Mouse (Mus musculus): ENCODE measurements around the gene Slco1a1. TPM values are rescaled to one million over a fixed set of nuclear protein-coding genes. Genes with fewer than 3 reads are reported as not detected.
"Not testable (repeated sequence)": the region's sequence is repeated elsewhere in the genome, so short reads cannot be mapped to it uniquely, and the experiment has no call there.

The Slco1a1 gene
- polyA plus RNA-seq, 1 experiment from 2014 or later = not detected

- Histone ChIP-seq H3K4me1 (replicated peaks; ENCODE audit: control insufficient read depth, insufficient read depth, low read length) (no peaks in the 10 kb centered on the region), H3K4me3 (ENCODE audit: low read depth, low read length) (no peak overlapping the region), H3K9me3 (ENCODE audit: control insufficient read depth, low read length) (no peaks in the 10 kb centered on the region), H3K36me3 (ENCODE audit: control insufficient read depth, insufficient read depth, low read length) (no peaks in the 10 kb centered on the region), H3K9ac (ENCODE audit: low read length) (no peak overlapping the region), H3K27me3 (replicated peaks; ENCODE audit: control insufficient read depth, insufficient read depth, low read length) (no peaks in the 10 kb centered on the region), H3K4me2 (ENCODE audit: low read length) (no peak overlapping the region), H3K27ac (ENCODE audit: low read depth) (no peak overlapping the region)
- WGBS = 70% methylated on average over 2 of the region's 2 CpGs
- no peak for DNase-seq (ENCODE audit: low spot score)
- no peak for ATAC-seq (replicated peaks; ENCODE audit: low FRiP score, low TSS enrichment, low read depth)
Measured at GRCm38 (mm10) chr6:141888248-141888647, 58.5 kb downstream of the Slco1a1 start.

- 48% methylated on average over 1 of the region's 1 CpGs for WGBS
- Histone ChIP-seq H3K4me2 (ENCODE audit: low read length) (no peak overlapping the region), H3K9ac (ENCODE audit: low read length) (no peak overlapping the region), H3K4me1 (replicated peaks; ENCODE audit: control insufficient read depth, insufficient read depth, low read length) (no peaks in the 10 kb centered on the region), H3K9me3 (ENCODE audit: control insufficient read depth, low read length) (no peaks in the 10 kb centered on the region), H3K36me3 (ENCODE audit: control insufficient read depth, insufficient read depth, low read length) (no peaks in the 10 kb centered on the region), H3K27me3 (replicated peaks; ENCODE audit: control insufficient read depth, insufficient read depth, low read length) (no peaks in the 10 kb centered on the region), H3K4me3 (ENCODE audit: low read depth, low read length) (no peak overlapping the region), H3K27ac (ENCODE audit: low read depth) (no peak overlapping the region)
- no peak for ATAC-seq (replicated peaks; ENCODE audit: low FRiP score, low TSS enrichment, low read depth)
- DNase-seq (ENCODE audit: low spot score) = no peak
Measured at GRCm38 (mm10) chr6:141882581-141882980, 64.2 kb downstream of the Slco1a1 start.

- H3K9ac ChIP-seq (ENCODE audit: low read length); H3K9me3 ChIP-seq (ENCODE audit: control insufficient read depth, low read length); ATAC-seq (replicated peaks; ENCODE audit: low FRiP score, low TSS enrichment, low read depth); H3K27ac ChIP-seq (ENCODE audit: low read depth); H3K27me3 ChIP-seq (replicated peaks; ENCODE audit: control insufficient read depth, insufficient read depth, low read length); H3K4me3 ChIP-seq (ENCODE audit: low read depth, low read length); H3K4me1 ChIP-seq (replicated peaks; ENCODE audit: control insufficient read depth, insufficient read depth, low read length); H3K36me3 ChIP-seq (ENCODE audit: control insufficient read depth, insufficient read depth, low read length); H3K4me2 ChIP-seq (ENCODE audit: low read length); DNase-seq (ENCODE audit: low spot score): not testable (repeated sequence)
- WGBS = 77% methylated on average over 4 of the region's 4 CpGs
Measured at GRCm38 (mm10) chr6:141875742-141876141, 71.0 kb downstream of the Slco1a1 start.

GRCm38 (mm10) chr6:141871711-141872110 lies 75.1 kb downstream of the Slco1a1 start:
- ATAC-seq (replicated peaks; ENCODE audit: low FRiP score, low TSS enrichment, low read depth) = no peak
- no peaks in the 10 kb centered on the region for H3K27me3 ChIP-seq (replicated peaks; ENCODE audit: control insufficient read depth, insufficient read depth, low read length)
- no peak overlapping the region for H3K4me3 ChIP-seq (ENCODE audit: low read depth, low read length)
- 73% methylated on average over 2 of the region's 2 CpGs for WGBS
- no peaks in the 10 kb centered on the region for H3K9me3 ChIP-seq (ENCODE audit: control insufficient read depth, low read length)
- H3K27ac ChIP-seq (ENCODE audit: low read depth) = no peak overlapping the region
- no peak for DNase-seq (ENCODE audit: low spot score)
- H3K9ac ChIP-seq (ENCODE audit: low read length) = no peak overlapping the region
- no peaks in the 10 kb centered on the region for H3K36me3 ChIP-seq (ENCODE audit: control insufficient read depth, insufficient read depth, low read length)
- H3K4me1 ChIP-seq (replicated peaks; ENCODE audit: control insufficient read depth, insufficient read depth, low read length) = no peaks in the 10 kb centered on the region
- H3K4me2 ChIP-seq (ENCODE audit: low read length) = no peak overlapping the region

GRCm38 (mm10) chr6:141868735-141869134 lies 78.0 kb downstream of the Slco1a1 start:
- Histone ChIP-seq H3K4me2 (ENCODE audit: low read length) (no peak overlapping the region), H3K27ac (ENCODE audit: low read depth) (no peak overlapping the region), H3K27me3 (replicated peaks; ENCODE audit: control insufficient read depth, insufficient read depth, low read length) (no peaks in the 10 kb centered on the region), H3K36me3 (ENCODE audit: control insufficient read depth, insufficient read depth, low read length) (no peaks in the 10 kb centered on the region), H3K9ac (ENCODE audit: low read length) (no peak overlapping the region), H3K4me3 (ENCODE audit: low read depth, low read length) (no peak overlapping the region), H3K4me1 (replicated peaks; ENCODE audit: control insufficient read depth, insufficient read depth, low read length) (no peaks in the 10 kb centered on the region), H3K9me3 (ENCODE audit: control insufficient read depth, low read length) (no peaks in the 10 kb centered on the region)
- 79% methylated on average over 5 of the region's 5 CpGs for WGBS
- ATAC-seq (replicated peaks; ENCODE audit: low FRiP score, low TSS enrichment, low read depth) (no peak), DNase-seq (ENCODE audit: low spot score) (no peak)

- no peaks in the 10 kb centered on the region for H3K9me3 ChIP-seq (ENCODE audit: control insufficient read depth, low read length)
- no peak overlapping the region for H3K27ac ChIP-seq (ENCODE audit: low read depth)
- DNase-seq (ENCODE audit: low spot score) (no peak), ATAC-seq (replicated peaks; ENCODE audit: low FRiP score, low TSS enrichment, low read depth) (no peak)
- H3K27me3 ChIP-seq (replicated peaks; ENCODE audit: control insufficient read depth, insufficient read depth, low read length) = no peaks in the 10 kb centered on the region
- no peak overlapping the region for H3K9ac ChIP-seq (ENCODE audit: low read length)
- no peaks in the 10 kb centered on the region for H3K4me1 ChIP-seq (replicated peaks; ENCODE audit: control insufficient read depth, insufficient read depth, low read length)
- WGBS = 88% methylated on average over 5 of the region's 5 CpGs
- no peak overlapping the region for H3K4me2 ChIP-seq (ENCODE audit: low read length)
- no peak overlapping the region for H3K4me3 ChIP-seq (ENCODE audit: low read depth, low read length)
- no peaks in the 10 kb centered on the region for H3K36me3 ChIP-seq (ENCODE audit: control insufficient read depth, insufficient read depth, low read length)
Measured at GRCm38 (mm10) chr6:141866026-141866425, 80.7 kb downstream of the Slco1a1 start.

GRCm38 (mm10) chr6:141857735-141858531 lies 88.8 kb downstream of the Slco1a1 start:
- DNase-seq (ENCODE audit: low spot score) = no peak
- 84% methylated on average over 8 of the region's 8 CpGs for WGBS
- Histone ChIP-seq H3K4me3 (ENCODE audit: low read depth, low read length) (no peak overlapping the region), H3K9ac (ENCODE audit: low read length) (no peak overlapping the region), H3K27ac (ENCODE audit: low read depth) (no peak overlapping the region), H3K4me2 (ENCODE audit: low read length) (no peak overlapping the region), H3K4me1 (replicated peaks; ENCODE audit: control insufficient read depth, insufficient read depth, low read length) (no peaks in the 10 kb centered on the region), H3K36me3 (ENCODE audit: control insufficient read depth, insufficient read depth, low read length) (no peaks in the 10 kb centered on the region), H3K27me3 (replicated peaks; ENCODE audit: control insufficient read depth, insufficient read depth, low read length) (no peaks in the 10 kb centered on the region), H3K9me3 (ENCODE audit: control insufficient read depth, low read length) (no peaks in the 10 kb centered on the region)
- no peak for ATAC-seq (replicated peaks; ENCODE audit: low FRiP score, low TSS enrichment, low read depth)
